Mouse (Mus musculus) layer of hippocampus, adult 18-20 months (tissue): ENCODE results near the gene Zfp189. TPM values are rescaled to one million over a fixed set of nuclear protein-coding genes. Genes with fewer than 3 reads are reported as not detected.
A peak's percentile ranks its signal among the peaks of the same experiment; 100 is the strongest.
"Not testable (repeated sequence)": the region's sequence is repeated elsewhere in the genome, so short reads cannot be mapped to it uniquely, and the experiment has no call there.

Experiments used
- DNase-seq, 2 experiments: peaks; one replicate each; pipeline ENCODE4 v3.0.0; 2022; ENCODE audit warnings: low spot score in 2 of 2
- long read RNA-seq: library from polyadenylated mRNA; stranded (forward); transcript quantifications from one replicate; pipeline ENCODE4 v2.0.0, GENCODE M21; 2021
- total RNA-seq, 2 experiments: library from RNA; stranded (reverse); gene quantifications; 2 replicates each; pipeline ENCODE4 v1.2.3; 2021

Zfp189 gene
- total RNA-seq: 10 to 100 TPM; 30.1 to 37.3 TPM
- long read RNA-seq, transcript Zfp189-202 (3 exons, 2,965 nt): major isoform, 25 of 35 reads
- long read RNA-seq, partial matches to known transcripts: 0 of 35 reads
- long read RNA-seq, other reads (novel, unspliced or antisense): 10 of 35 reads

GRCm38 (mm10) chr4:49520572-49521340 is at the start of gene Zfp189, which contains the start of gene Mrpl50:
TSS of gene Zfp189 (plus strand) at chr4:49521176.
TSS of gene Mrpl50 (minus strand) at chr4:49521093.
- DNase-seq: peak; percentile 97 to 99

DNA sequence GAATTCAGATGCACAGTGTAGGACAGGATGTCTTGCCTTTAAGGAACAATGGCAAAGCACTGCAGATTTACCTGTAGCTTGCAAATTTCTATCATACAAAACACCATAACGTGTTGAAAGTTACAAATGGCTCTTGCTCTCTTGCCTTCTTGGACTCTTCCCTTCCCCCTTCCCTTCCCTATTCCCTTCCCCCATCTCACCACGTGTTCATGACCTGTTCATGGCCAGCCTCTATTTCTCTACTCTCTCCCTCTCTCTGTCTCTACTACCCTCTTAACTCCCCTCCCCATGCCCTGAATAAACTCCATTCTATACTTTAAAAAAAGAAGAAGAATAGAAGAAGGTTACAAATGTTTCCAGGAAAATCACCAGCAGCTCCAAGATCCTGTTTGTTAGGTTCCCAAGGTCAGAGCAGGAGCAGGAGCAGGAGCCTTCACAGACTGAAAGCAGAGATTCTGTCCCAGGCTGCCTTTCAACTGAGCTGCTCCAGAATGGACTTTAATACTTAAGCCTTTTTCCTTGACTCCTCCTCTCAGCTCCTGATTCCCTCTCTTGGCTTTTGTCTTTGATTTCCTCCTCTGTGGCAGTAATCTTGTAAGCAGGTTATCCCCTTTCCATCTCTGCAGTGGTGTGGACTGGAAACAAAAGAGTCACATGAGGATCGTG is 47.4 kb upstream of the Zfp189 start, which contains the start of gene Acnat1:
Gene Acnat1, minus strand, starts transcription at position 478 of the 666 bp plus-strand sequence.
- no peak for DNase-seq

DNA sequence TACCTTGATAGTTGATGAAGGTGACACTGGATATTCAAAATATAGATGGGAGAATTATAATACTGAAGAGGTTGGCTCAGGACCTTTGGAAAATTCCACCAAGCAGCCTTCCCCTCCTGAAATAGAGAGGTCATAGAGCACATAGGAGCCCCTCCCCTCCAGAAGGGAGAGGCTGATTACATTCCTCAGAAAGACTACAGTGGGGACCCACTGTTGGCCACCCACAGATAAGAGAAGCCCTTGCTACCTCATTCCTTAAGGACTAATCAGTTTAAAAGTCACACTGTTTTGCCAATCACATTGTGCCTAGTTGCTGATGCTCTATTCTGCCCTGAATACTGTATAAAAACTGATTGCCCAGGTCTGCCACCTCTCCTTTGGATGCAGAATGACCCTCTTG is 46.4 kb upstream of the Zfp189 start:
- no peak for DNase-seq

GRCm38 (mm10) chr4:49478118-49478877 is 42.7 kb upstream of the Zfp189 start:
- DNase-seq: no peak

GRCm38 (mm10) chr4:49479035-49479434 is 41.9 kb upstream of the Zfp189 start:
- DNase-seq: not testable (repeated sequence)

DNA sequence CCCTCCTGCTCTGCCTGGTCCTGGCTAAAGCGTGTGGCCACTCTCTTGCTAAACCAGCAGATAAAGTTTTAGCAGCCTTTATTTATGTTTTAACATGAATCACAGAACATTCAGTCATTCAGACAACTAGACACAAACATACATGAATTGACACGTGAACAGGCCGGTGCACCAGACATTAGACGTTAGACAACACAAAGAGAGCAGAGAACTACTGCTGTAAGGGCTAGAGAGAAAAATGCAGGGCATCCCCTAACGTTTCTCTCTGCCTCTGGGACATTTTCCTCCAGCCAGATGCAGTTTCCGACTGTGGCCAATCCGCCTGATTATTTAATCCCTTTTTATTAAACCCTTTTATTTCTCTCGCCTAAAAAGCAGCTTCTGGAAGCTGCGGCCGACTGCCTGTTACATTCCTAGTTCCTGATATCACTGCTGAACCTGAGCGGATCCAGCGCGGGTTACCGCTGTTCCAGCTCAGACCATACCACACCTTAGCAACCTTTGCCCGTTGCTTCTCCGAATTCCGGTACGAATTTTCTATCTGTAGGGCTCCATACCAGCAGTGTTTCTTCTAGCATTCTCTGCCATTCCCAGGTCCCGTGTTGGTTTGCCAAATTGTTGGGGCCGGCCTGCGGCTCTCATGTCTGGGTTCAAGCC is 40.7 kb upstream of the Zfp189 start:
- no peak for DNase-seq

DNA sequence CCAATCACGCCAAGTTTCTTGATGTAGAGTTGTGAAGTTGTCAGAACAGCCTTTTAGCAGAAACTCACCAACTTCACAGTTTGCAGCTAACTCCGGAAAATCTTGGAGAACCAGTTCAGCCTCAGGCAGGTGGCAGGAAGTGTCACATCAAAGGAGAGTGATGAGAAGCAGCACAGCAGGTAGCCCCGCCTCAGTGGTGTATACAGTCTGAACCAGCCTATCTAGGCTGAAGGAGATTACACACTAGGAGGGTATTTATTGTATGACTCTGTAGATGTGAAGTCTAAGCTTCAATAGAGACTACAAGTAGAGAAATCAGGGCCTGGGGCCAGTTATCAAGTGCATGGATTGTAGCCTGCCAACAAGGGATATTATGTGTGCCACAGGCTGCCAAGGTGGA is 40.1 kb upstream of the Zfp189 start:
- no peak for DNase-seq

- DNase-seq: no peak
Observed at GRCm38 (mm10) chr4:49485442-49485841, 35.5 kb upstream of the Zfp189 start.

GRCm38 (mm10) chr4:49485934-49486650 is 34.9 kb upstream of the Zfp189 start:
- DNase-seq: not testable (repeated sequence)

DNA sequence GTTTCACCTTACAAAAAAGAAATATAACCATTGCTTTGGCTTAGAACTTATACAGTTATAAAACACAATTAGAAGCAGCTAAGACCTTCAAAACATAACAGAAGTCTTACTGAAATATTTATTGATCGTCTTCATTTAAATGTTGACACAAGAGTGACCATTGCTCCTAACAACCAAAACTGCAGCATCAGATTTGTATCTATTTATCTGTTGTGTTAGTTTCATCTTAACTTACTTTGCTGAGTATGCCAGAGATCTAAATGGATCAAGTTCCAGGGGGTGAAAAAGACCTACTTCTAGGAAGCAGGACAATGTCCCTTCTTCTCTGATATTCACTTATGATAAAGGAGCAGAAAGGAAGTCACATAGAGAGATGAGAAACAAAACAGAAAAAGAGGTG is 17.4 kb upstream of the Zfp189 start:
- DNase-seq: no peak

- DNase-seq: no peak
Observed at GRCm38 (mm10) chr4:49506386-49506785, 14.6 kb upstream of the Zfp189 start, which contains the start of gene Baat. TSS of gene Baat (minus strand) at chr4:49506557.

GRCm38 (mm10) chr4:49509183-49509582 is 11.8 kb upstream of the Zfp189 start:
- DNase-seq: no peak

- not testable (repeated sequence) for DNase-seq
Observed at GRCm38 (mm10) chr4:49510236-49510835, 10.6 kb upstream of the Zfp189 start.

DNA sequence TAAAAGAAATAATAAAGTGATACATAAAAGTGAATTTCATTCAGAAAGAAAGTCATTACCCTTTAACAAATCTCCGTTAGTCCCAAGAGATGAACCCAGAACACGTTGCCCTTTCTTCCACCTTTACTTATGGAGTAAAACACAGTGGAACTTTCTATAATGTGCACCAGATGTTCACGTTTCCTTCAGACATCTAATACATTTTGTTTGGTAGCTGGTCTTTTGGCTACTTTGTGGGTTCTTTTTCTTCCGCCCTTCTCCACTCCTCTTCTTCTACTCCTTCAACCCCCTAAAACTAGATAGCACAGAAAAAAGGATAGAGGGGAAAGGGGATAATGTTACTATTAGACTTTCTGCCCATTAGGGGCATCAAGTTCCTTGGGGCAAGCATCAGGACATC is 8.3 kb upstream of the Zfp189 start:
- DNase-seq: no peak

DNA sequence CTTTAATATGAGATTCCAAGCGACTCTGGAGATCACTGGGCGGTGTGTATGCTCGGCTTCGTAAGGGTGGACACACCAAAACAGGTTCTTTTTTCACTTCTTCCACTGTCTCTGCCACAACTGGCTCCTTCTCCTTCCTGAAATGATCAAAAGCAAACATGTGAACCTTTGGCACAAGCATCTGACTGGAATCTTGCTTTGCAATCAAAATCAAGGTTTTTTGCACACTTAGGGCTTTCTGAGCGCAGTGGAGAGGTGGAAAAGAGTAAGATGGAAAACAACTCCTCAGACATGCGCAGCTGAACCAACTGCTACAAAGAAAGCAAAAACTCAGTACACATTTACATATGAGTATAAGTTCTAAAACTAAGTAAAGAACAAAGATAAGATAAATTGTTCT is 6.5 kb upstream of the Zfp189 start:
- no peak for DNase-seq

GRCm38 (mm10) chr4:49519476-49519875 is 1.5 kb upstream of the Zfp189 start:
- no peak for DNase-seq

DNA sequence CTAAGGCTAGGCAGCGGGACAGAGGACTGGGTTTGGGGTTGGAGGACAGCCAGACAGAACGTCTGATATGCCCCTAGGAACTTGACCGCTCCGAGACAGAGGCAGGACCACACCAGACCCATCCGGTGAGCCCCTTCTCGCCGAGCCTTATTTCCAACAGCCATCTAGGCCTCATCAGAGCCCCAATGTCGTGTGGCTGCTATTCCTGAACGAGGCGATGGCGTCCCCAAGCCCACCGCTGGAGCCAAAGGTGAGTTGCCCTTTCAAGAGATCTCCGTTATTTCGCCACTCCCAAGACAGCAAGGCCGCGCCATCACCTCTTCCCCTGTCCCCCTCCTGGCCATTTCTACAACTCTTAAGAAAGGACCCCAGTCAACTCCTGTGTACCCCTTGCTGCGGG is 370 bp downstream of the Zfp189 start:
- DNase-seq: no peak

- DNase-seq: peak; percentile 86 to 93
Observed at GRCm38 (mm10) chr4:49522576-49522975, 1.6 kb downstream of the Zfp189 start.

- DNase-seq: no peak
Observed at GRCm38 (mm10) chr4:49535036-49535435, 14.1 kb downstream of the Zfp189 start.
